Mouse (Mus musculus) lung, postnatal 0 days (tissue): ENCODE measurements at regions not wholly inside any gene's neighbourhood (a gene's known extent, or its start where the extent isn't known, plus 50 kb on each side); places are given as distances from the start of the nearest gene placed in this dataset.

Source experiments
- CTCF ChIP-seq: IDR thresholded peaks from 2 replicates; pipeline ENCODE4 v1.5.1; 2016; ENCODE audit warnings: antibody characterized with exemption, mild to moderate bottlenecking
- EP300 ChIP-seq: IDR thresholded peaks from 2 replicates; pipeline ENCODE4 v1.6.1; 2016; ENCODE audit warnings: antibody characterized with exemption, mild to moderate bottlenecking, control low read depth

GRCm38 (mm10) chr9:41593998-41594397, 432.5 kb upstream of the Ubash3b start:
- TF ChIP-seq CTCF (no peak), EP300 (no peak)
